Mouse (Mus musculus) lung, adult 18-20 months (tissue): ENCODE results near the gene Mybph.

ENCODE experiments used
- DNase-seq, 2 experiments: peaks; one replicate each; pipeline ENCODE4 v3.0.0; 2022; ENCODE audit warnings: mixed read lengths in 2 of 2

Mybph gene

DNA sequence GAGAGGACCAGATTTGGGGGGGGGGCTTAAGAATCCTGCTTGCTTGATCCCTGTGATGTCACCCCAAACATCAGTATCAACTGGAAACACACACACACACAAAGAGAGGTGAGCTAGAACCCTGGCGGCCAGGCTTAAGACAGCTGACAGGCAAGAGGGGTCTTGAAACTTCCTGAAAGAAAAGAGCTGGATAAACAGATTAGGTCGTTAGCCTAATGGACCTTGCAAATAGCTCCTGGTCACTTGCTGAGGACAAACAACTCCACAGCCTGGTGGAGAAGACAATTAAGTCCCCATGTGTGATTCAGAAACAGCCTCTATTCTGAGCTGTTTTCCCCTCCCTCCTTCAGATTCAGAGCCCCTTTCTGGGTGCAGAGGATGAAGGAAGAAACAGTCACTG, 18.4 kb downstream of the Mybph start:
- DNase-seq: no peak

DNA sequence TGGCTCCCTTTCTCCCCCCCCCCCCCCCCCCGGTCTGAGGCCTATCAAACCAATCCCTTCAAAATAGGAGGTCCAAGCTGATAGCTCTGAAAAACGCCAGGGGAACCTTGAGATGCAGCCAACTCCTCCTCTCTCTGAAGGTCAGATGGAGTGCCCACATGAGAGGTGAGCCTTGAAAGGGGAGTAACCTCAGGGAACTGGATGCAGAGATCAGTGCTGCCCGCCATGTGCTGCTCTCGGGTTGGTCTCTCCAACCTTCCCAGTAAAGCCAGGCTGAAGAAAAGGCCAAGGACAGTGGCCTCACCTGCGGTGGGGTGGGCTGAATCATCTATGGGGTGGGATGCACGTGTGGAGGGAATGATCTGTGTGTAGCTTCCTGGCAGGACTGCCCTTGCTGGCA, 19.1 kb downstream of the Mybph start:
- DNase-seq: no peak

DNA sequence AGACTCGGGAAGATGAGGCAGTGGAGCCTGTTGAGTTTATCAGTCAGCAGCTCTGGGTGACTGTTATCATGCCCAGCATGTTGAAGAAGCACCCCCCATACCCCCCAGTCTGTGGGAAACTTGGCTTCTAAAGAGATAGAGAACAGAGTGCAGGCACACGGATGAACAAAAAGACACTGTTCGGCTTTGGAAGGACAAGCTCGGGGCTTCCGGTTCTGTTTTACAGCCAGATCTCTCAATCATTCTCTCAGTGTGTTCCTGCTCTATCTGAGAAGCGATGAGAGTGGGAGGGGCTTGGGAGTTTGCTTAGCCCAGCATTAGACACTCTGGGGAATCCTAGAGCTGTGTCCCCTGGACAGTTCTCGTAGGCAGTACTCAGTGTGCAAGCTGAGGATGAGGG, 20.2 kb downstream of the Mybph start:
- DNase-seq: no peak

DNA sequence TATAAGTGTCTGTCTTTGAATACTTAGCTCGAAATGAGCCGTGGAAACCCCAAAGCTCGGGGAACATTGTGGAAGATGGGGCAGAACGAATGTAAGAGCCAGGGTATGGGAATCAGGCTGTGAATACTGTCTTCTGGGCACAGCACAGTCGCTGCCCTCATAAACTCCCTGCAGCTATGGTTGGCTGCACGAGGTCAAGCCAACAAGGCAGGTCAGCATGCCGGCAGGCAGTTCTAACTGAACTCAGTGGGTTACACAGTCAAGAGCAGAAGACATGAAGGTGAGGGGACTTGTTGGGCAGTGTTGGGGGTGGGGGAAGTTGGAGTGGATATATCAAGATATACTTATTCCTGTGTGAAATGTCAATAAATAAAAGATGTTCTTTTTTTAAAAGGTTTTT, 21.8 kb downstream of the Mybph start:
- DNase-seq: no peak

DNA sequence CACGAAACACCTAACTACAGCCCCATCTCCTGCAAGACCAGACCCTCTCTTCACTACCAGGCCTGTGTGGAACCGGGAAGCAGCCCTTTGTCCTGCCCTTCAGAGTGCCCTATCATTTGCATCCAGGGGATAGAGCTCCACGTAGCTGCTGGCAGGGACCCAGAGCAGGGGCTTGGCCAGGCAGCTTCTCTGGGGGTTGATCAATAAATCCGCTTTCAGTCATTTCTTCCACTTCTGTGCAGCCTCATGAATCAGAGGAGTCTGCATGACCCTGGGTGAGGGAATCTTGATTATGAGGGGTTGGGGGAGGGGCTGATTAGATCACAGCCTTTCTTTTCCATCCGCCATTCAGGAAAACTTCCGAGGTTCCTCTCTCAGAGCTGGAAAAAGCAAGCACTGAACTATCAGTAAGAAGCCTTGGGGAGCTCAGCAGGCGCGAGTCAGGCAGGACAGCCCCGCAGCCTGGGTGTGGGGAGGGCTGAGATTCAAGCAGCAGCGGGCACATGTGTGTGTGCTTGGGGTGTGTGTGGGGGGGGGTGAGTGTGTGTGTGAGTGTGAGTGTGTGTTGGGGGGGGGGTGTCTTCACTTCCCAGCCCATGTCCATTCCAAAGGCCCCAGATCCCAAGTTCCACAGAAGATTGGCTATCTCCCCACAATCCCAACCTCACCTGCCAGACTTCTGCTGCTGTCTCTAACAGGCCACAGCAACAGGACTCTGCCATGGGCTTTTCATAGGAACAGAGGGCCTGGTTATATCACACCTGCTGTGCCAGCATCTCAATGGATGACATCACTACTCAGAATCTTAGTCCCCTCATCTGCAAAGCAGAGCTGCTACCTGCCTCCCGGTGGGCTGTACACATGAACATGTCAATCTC, 22.7 kb downstream of the Mybph start:
- DNase-seq: no peak

DNA sequence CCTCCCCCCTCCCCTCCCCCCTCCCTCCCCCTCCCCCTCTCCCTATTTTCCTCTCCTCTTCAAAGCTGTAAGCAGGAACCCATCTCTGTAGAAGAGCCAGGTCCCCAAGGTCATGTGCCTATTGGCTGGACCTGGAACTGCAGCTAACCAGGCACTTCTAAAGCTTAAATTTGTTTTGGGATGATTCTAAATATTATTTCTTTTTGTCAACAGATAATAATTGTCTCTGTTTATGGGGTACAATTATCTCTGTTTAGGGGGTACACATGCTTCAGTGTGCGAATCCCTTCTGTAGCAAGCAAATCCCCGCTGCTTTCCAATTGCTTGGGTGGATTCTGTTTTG, 23.4 kb downstream of the Mybph start:
- no peak for DNase-seq

DNA sequence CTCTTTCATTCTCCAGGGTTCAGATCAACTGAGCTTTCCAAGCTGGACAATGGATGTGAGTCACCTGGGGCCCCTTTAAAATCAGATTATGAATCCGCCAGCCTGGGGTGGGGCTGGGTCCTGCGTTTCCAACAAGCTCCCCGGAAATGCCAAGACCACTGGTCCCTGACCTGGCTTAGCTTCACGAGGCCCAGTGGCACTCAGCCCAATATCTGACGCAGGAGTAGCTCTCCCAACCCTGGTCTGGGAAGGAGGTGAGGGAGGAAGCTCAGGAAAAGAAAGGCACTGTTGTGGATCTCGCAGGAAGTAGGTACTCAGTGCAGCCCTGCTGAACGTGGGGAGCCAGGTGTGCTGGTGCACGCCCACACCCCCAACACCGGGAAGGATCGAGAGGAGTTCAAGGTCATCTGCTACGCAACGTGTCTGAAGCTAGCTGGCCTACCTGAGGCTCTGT, 23.8 kb downstream of the Mybph start:
- DNase-seq: peak; percentile 40 to 63

DNA sequence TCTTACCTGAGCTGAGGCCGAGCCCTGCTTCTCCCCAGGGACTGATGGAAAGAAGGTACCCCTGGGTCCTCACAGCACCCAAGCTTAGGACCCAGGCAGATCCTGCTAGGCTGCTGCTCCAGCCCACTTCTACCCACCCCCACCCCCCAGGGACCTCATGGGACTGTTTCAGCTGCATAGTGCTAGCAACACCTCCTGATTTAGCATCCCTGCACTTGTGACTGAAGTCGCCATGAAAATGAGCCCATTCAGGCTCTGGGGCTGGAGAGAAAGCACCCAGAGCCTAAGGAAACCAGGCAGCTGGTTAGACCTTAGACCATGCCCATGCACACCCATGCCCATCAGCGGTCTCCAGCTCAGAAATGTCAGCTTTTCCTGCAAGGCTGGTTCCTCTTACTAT, 24.7 kb downstream of the Mybph start:
- DNase-seq: no peak

DNA sequence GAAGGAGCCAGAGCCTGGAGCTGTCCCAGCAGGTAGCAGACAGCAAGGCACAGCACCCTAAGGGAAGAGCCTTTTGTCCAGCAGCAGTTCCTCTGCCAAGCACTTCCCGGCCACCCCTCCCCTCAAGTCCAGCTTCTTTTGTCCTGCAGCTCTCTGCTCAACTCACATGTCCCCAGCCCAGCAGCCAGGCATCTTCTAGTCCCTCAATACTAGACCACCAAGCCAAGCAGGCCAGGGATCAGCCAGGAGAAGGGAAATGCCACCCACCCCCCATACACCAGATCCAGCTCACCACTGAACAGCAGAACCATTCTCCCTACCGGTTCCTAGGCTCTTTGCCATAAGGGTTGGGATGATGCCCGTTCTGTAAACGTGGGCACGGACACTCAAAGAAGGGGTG, 26.4 kb downstream of the Mybph start:
- DNase-seq: no peak

DNA sequence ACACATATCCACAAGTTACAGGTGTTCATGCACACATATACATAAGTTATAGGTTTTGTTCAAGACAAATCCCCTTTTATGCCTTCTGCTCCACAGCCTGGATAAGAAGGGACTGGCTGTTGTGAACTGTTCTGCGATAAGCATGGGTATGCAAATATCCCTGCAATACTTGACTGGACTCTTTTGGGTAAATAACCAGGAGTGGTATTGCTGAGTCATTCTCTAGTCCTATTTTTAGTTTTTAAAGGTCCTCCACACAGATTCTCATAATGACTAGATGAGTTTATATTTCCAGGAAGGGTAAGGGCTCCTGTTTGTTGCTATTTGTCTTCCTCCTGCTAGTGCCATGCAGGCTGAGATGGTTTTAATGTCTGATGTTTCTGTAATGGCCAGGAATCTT, 27.9 kb downstream of the Mybph start:
- no peak for DNase-seq

DNA sequence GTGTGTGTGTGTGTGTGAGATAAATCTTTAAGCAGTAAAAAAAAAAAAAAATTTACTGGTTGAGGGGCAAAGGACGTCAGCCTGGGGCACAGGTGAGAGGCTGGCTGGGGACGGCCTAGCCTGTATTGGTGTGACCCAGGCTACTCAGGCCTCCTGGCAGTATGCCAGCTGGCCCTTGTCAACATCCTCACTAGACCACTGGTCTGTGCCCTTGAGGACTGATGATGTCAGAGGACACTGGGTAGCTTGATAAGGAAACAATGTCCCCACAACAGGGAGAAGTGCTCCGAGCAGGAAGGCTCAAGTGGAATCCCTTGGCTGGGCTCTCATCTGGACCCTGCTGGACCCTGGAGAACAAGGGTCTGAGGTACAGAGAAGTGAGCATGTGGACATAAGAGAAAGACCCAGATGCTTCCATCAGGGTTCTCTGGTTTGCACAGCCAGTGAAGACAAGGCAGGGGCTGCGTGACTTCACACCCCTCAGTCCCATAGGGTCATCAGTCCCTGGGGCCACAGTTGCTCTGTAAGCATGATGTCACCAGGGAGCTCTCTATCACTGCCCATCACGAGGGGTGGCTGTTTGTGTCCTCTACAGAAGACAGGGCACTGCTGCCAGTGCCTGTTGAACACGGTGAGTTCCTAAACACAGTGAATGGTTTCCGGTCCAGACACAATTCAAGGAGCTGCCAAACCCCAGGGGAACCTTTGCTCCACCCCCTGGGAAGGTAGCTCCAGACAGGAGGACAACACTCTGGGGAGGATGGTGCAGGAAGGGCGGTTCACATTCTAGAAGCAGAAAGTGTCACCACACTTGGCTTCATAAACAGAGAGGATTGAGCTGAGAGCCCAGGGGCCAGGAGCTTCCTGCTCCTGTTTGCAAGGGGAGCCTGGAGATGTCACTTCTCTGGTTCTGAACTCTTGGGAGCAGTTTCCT, 29.1 kb downstream of the Mybph start:
- peak; percentile 67 to 80 for DNase-seq

DNA sequence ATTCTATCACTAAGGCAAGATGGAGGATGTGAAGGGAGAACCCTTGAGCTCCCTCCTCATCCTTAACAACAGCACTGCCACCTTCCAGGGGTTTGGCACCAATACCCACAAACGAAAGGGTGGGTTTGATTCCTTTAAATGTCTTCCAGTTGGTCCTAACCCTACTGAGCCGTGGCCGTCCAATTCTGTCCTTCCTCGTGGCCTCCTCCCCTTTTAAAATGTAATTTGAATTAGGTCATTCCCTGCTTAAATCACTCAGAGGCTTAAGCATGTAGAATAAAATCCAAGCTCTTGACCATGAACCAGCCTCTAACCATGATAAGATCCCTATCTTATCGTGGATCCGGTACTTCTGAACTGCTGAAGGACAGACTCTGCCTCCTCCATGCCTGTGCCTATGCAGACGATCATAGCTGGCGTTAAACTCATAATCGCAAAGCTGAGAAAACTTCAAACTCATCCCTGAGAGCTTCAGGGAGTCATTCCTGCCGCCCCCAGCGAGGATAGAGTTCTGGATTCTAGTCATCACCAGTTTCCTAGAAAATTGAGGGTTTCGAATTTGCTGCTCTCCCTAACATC, 31.5 kb downstream of the Mybph start:
- DNase-seq: no peak

DNA sequence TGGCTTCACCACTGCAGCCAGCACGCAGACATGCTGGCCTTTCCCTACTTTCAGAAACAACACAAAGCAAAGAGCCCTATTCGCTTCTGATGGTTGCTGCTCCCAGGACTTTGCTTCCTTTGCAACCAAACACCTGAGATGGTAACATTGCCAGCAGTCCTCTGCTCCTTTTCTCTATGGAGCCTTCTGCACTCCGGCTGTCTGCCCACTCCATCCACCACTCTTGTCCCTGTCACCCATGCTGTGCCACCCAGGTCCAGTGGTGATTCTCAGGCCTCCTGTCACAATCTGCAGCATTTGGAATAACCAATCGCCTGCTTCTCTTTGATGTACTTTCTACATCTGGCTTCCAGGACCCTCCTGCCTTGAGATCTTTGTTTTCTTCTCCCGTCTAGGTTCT, 32.1 kb downstream of the Mybph start:
- DNase-seq: no peak

DNA sequence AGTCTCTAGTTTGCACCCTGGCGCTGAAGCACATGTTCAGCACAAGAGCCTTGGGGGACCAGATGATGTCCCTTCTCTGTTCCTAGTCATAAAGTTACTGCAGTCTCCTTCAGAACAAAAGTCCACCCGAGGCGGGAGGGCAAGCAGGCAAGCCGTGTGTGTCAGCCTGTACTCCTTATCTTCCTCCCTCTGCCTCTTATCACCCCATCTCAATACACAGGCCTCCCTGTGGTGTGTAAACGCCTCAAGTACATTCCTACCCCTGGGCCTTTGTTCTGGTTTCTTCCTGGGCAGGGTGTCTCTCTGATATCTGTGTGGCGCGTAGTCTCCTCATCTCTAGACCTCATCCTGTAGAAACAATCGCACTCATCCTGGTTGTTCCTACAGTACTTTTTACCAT, 33.5 kb downstream of the Mybph start:
- no peak for DNase-seq

DNA sequence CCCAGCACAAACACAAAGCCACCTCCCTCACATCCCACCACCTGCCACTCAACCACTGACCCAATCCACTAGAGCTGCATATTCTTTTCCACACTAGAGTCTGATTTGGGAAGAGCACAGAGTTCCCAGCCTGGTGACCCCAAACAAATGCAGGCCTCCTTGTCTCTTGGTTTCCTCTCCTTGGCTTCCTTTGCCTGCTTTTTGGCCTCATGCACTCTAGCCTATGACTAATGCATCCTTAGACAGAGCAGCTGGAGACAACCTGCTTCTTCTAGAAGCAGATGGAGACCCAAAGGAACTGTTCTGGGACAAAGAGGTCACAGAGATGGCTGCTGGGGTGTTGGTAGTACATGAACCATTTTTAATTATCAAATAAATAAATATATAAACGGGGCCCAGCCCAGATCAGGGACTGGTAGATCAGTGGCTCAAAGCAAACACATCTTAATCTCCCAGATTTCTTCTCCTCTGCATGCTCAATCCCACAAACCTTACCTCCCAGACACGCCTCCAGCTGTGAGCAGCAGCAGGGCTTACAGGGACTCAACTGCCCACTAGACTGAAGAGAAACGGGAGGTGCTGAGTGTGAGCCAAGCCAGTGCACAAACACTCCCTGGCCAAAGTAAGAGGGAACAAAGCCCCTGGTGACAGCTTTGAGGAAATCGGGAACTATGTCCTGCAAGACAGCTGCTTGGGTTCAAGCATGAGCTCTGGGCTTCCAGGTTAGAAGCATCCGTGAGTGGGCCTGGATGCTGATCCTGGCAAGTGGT, 36.7 kb downstream of the Mybph start:
- DNase-seq: no peak

DNA sequence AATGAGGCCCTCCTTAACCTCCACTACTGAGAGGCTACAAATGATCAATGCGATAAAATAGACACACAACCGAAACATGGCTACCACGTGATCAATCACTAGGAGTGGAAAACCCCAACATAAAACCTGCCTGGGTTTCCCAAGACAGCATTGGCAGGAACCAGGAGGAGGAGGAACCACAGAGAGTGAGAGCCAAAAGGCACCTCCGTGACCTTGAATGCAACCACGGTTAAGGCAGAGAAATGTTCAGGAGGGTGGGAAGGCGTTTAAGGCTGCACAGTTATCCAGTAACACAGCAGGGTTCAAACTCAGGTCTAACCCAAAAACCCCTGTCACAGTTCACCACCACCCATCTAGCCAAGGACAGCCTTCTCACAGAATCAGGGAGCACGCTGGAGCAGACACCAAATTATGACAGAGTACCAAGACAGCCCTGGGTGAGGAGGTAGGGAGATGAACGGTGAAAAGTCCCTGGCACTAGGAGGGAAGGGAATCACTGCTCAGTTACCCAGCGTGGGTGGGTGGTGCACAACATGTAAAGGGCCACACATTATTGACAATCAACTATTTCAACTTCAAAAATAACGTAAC, 37.5 kb downstream of the Mybph start:
- DNase-seq: no peak

DNA sequence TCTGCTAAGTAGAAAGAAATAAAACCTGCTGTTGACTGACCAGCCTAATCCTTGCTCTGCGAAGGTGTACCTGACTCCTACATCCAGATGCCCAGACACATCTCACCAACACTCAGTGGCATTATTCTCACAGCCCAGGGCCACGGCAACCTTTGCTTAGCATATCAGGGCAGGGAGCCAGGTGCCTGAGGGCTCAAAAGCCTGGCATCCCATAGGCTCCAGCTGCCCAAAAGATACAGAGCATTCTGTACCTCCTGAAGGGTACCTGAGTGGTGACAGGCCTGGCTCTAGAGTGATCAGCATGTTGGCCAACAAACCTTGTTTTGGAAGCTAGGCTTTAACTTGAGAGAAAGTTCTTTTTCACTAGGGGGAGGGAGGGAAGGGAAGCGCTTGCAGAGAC, 38.0 kb downstream of the Mybph start:
- DNase-seq: no peak

DNA sequence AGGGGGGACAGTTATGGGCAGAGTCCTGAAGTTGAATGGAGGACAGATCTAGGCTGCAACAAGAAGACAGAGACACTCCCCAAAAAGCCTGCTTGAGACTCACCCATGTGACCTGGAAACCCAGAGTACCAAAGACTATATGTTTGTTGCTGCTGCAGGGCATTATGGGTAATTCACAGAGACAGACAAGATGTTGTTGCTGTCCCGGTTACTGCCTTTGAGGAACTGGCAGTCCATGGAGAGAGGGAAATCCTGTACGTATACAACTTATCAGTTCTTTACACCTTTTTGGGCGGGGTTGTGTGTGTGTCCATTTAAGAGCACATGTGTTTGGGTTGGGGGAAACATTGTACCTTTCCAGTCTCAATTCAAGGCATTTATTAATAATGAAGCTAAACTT, 38.4 kb downstream of the Mybph start:
- no peak for DNase-seq

DNA sequence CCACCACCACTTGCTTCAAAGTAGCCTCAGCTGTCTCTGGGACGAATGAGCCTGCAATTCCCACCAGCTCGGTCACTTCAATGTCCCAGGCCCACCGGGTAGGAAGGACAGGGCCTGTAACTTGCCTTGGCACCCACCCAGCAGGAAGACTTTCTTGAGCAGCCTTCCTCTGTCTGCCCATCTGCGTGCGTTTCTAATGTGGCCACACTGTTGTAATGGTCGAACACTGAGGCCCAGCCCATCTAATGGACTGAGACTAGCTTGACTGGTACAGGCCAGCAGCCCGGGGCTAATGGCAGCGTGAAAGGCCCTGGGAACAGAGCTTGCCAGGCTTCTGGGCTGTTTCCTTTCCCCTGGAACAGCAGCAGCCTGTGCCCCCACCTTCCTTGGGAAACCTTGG, 39.1 kb downstream of the Mybph start:
- DNase-seq: no peak

DNA sequence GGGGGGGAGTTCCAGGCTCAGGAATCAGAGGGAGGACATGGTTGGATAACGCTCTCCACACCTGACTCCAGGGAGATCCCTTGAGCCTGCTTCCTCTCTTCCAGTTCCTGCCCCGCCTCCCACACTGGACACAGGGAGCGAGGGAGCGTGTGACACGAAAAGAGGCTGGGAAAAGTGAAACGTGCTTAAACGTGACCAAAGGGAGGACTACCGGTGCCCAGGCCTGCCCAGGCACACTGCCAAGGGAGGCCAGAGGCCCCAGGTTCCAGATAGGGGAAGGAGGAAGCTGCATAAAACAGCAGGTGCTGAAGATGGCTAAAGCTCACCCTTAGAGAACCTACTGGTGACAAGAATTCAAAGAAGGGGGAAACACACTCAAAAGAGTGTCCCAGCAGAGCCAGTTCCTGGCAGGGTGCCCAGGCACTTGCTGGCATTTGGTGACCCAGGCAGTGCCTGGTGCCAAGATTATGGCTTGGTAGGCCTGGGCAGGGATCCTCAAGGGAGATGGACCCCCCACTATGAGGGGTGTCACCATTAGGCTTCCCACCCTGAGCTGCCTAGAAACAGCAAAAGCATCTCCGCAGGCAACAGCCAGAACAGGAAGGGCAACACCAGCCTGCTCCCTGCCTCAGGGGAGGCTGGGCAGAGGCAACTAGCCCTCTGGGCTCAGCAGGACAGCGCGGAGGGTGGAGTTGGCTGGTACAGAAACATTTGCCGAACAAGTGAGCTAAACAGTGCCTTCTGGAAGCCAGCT, 39.7 kb downstream of the Mybph start:
- DNase-seq: peak; percentile 58 to 67

DNA sequence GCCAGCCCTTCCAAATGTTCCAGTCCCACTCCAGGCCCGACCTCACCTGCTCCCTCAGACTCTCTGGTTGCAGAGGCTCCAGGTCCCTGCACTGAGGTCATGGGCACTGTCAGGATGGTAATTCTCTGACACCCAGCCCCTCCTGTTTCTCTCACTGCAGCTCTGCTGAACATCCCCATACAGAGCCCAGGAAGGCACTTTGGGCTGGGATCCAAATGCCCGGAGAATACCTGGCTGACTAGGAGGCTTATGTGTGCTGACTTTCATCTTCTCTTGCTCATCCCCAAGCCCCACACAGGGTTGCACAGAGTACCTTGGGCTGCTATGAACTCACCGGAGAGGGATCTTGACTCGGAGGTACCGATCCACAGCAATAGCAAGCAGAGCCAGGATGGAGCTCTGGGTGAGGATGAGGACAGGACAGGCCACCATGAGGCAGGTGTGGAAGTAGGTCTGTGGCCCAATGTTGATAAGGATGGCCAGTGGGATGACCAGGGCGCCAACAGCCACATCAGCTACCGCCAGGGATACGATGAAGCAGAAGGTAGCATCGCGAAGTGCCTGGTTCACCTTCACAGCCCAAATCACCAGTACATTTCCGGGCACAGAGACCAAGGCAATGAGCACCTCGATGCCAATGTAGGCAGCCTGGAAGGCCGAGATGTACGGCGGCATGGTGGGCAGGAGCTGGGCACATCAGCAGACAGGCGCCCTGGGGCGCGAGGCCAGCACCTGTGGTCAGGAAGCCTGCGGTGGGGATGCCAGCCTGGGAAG, 40.6 kb downstream of the Mybph start:
- no peak for DNase-seq
